Mouse (Mus musculus) brain, embryonic 14.5 days (tissue): ENCODE measurements at regions not wholly inside any gene's neighbourhood (a gene's known extent, or its start where the extent isn't known, plus 50 kb on each side); places are given as distances from the start of the nearest gene placed in this dataset.

Experiments
- CTCF ChIP-seq: fragments of 200-500 bp; IDR thresholded peaks from 2 replicates; pipeline ENCODE4 v1.5.1; 2012; ENCODE audit warnings: inconsistent platforms, mild to moderate bottlenecking, moderate library complexity, borderline replicate concordance; ENCODE audit not compliant: insufficient read depth, insufficient read length; ENCODE audit errors: extremely low read depth
- POLR2A ChIP-seq: fragments of 200-500 bp; IDR thresholded peaks from 2 replicates; pipeline ENCODE4 v1.6.1; 2012; ENCODE audit warnings: mild to moderate bottlenecking, inconsistent platforms, borderline replicate concordance; ENCODE audit not compliant: poor library complexity, insufficient read depth, insufficient read length, severe bottlenecking; ENCODE audit errors: extremely low read depth

- TF ChIP-seq POLR2A, result no peak
- no peak for TF ChIP-seq CTCF
These were observed 236.6 kb downstream of the Gm11146 start for GRCm38 (mm10) chr16:77365254-77365653.
